Mouse (Mus musculus) urinary bladder, postnatal 4 days (tissue): ENCODE measurements around the gene Gm20883.
"Not testable (repeated sequence)": the region's sequence is repeated elsewhere in the genome, so short reads cannot be mapped to it uniquely, and the experiment has no call there.

Experiments
- DNase-seq, 2 experiments: peaks; one replicate each; pipeline ENCODE4 v3.0.0; 2021 to 2022; ENCODE audit warnings: low spot score in 2 of 2

Gene Gm20883

GRCm38 (mm10) chrY:50607951-50608350, at the start of gene Gm20883:
TSS of gene Gm20883 (plus strand) at chrY:50608251.
- not testable (repeated sequence) for DNase-seq
